Mouse (Mus musculus): ENCODE data around the gene Gulp1.

The Gulp1 gene

DNA sequence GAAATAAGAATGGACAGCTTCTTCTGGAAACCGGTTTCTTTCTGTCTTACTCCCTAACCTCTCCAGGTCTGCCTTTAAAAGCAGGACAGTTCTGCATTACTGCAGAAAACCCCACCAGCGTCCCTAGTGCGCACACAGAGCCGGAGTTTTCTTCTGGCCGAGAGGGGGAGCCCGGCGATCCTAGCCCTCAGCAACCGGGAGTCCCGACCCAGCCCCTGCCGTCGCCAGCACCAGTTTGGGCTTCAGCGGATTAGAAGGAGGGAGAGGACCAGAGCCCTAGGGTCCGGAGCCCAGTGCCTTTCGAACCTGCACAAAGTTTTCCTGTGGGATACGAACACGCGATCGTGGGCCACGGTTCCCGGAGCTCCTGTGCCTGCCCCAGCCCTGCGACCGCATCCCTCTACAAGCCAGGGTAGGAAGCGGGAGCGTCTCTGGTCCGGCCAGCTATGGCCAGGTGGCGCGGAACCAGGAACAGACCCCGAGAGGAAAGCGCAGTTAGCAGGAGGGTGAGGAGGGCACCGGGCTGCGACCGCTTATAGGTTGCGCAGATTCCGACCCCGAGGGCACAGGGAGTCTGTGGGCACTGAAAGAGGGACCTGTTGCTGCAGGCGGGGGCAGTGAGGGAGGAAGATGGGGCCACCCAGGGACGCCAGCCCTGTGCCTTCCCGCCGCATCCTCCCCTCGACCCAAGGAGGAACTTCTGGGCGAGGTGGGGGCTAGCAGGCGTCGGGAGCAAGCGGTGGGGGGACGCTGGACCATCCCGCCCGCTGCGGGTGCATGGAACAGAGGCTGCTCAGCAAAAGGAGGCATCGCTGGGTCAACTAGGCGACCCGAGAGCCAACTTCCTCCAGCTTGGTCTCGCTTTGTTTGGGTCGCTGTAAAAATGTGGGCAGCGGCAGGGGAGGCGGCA lies at the start of gene Gulp1:
TSS of gene Gulp1 (plus strand) at position 51 of the 910 bp plus-strand sequence.
- DNase-seq (ENCODE audit: low spot score in 2 of 2) = no peak

GRCm38 (mm10) chr1:44550261-44550660 lies 1.1 kb upstream of the Gulp1 start:
- no peak for DNase-seq (ENCODE audit: low spot score in 2 of 2)

GRCm38 (mm10) chr1:44552371-44552841 lies 1.1 kb downstream of the Gulp1 start:
- no peak for DNase-seq (ENCODE audit: low spot score in 2 of 2)

GRCm38 (mm10) chr1:44553166-44553898 lies 2.0 kb downstream of the Gulp1 start:
- no peak for DNase-seq (ENCODE audit: low spot score in 2 of 2)

DNA sequence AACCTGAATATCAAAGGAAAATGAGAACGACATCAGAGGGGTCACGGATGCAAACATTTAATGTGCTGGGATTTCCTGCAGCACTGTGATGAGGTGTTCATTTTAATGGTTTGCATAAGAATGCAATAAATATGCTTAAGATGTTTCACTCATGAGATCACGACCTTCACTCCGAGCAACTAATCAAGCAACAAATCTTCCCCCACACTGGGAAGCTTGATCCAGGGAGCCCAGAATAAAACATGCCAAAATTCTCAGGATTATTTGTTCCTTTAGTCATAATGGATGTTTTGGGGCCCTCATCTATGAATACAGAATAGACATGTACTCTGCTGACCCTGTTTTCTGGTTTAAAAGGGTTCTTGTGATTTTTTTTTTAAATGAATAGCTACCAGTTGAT lies 16.1 kb downstream of the Gulp1 start:
- no peak for DNase-seq (ENCODE audit: low spot score in 2 of 2)

- DNase-seq (ENCODE audit: low spot score in 2 of 2) = no peak
Measured at GRCm38 (mm10) chr1:44568296-44568695, 17.0 kb downstream of the Gulp1 start.

GRCm38 (mm10) chr1:44576001-44576400 lies 24.7 kb downstream of the Gulp1 start:
- no peak for DNase-seq (ENCODE audit: low spot score in 2 of 2)

- DNase-seq (ENCODE audit: low spot score in 2 of 2) = no peak
Measured at GRCm38 (mm10) chr1:44576610-44577009, 25.3 kb downstream of the Gulp1 start.

GRCm38 (mm10) chr1:44580390-44580789 lies 29.1 kb downstream of the Gulp1 start:
- DNase-seq (ENCODE audit: low spot score in 2 of 2) = no peak

DNA sequence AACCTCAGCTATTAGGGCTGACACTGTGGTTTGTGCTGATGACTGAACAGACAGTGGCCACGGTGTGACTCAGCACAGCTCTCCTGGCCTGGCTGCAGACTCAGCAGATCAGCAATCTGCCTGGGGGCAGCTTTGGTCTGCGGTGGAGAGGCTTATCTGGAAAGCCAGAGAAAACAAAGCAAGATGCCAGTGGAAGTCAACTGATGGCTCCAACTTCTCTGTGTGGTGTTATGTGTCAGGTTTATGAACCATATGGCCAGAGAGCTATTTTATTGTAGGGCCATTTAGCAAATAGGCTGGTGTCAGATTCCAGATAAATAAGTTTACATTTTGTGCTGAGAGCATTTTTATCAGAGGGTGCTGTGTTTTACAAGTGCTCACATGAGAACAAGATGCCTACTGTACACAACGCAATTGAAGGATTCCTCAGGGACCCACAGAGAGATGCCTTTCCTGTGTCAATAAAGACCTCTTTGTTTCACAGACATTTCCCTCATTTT lies 33.6 kb downstream of the Gulp1 start:
- no peak for DNase-seq (ENCODE audit: low spot score in 2 of 2)

DNA sequence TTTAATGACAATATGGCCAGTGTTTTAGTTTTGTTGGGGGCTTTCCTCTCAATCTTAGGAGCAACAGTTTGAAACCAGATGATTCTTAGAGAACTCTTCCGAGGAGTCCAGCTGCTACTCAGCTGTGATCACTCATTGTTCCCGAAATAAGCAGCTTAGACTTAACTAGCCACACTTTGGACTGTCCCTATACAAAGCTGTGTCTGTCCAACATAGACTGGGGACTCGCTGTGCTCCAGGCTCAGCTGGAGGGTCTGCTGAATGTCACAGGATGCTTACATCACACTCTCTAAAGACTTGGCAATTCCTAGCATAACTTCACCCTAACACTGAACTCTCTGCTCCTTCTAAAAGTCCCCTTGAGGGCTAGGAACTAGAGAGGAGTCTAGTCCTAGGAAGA lies 40.4 kb downstream of the Gulp1 start:
- no peak for DNase-seq (ENCODE audit: low spot score in 2 of 2)

DNA sequence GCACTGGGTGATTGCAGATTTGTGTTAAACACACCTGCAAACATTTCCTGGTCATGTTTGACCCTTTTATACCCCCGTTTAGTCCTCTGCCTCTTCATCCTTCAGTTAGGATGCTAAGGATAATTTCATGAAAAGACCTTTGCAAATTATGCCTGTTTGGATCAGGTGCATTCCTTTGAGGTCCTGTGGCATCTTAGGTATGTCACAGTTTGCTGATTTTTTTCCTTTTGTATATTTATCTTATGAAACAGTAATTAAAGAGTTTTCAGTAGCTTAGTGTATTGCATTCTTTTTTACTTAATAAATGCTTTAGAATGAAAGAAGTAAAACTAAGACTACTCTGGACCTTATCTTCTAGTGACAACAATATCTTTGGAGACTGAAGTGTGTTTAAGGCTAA lies 41.8 kb downstream of the Gulp1 start:
- DNase-seq (ENCODE audit: low spot score in 2 of 2) = no peak

GRCm38 (mm10) chr1:44598312-44598711 lies 47.0 kb downstream of the Gulp1 start:
- DNase-seq (ENCODE audit: low spot score in 2 of 2) = no peak

DNA sequence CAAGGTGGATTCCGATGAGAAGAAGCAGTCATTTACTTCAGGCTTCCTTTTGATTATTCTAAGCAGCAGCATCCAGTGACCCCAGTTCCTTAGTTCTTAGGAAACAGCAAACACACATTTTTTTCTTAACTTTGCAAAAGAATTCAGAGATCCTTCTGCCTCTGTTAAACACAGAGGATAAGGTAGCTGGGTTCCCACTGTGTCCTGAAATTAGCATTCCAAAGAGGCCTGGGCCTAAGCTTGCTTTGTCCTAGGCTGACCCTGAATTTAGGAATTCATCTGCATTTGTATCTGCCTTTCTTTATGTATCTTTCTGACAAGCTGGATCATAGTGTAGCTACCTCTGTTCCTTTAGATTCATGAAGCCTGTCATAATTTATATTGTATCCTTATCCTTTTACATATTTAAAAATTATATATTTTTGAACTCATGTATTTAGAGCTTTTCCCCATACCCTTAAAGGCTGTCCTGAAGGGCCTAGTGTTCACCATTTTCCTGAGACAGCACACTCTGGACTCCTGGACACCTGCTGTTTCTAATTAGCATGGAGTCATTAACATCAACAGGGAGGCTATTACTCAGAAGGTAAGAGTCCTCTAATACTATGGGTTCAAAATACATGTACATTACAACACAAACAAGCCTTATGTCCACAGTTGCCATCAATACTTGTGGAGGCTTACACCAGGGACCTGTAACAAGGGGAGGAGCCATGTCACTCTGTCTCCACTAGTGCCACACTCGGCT lies 62.2 kb downstream of the Gulp1 start:
- DNase-seq (ENCODE audit: low spot score in 2 of 2) = no peak

DNA sequence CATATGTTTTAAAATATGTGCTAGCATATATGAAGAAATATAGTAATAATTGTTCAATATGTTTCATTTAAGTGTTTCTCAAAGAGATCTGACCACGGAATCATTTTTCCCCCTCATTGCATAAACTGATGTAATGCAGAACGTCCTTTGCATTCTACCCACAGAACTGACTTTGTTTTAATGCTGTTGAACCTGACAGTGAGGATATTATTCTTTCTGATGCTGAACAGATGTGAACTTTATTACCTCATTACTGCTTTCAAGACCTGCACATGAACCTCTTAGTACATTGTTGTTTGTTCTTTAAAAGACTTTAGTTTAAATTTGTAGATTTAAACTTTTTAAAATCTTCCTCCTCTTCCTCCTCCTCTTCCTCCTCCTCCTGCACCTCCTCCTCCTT lies 67.4 kb downstream of the Gulp1 start:
- no peak for DNase-seq (ENCODE audit: low spot score in 2 of 2)

- DNase-seq (ENCODE audit: low spot score in 2 of 2) = no peak
Measured at GRCm38 (mm10) chr1:44634481-44634880, 83.2 kb downstream of the Gulp1 start.

DNA sequence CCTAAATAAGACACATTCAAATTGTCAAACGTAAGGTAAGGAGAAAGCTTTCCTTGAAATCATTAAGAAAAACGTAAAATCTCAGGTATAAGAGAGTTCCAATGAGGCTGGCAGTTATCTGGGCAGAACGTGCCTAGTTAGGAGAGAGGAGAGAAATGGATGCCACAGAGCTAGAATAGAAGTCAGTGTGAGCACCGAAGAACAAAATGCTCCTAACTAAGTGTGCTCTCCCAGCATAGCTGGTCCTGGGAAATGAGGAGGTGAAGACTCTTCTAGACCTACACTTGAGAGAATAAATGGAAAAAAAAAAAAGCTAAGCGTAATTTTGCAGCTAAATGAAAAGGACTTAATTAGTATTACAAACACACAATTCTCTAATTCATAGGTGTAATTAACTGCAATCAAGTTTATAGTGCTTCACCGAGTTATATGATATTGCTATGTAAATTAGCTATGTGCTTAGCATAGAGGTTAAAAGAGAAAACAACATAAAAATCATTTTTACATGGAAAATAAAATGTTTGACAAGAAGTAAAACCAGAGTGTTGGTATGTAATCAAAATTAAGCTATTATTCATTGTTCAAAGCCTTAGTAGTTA lies 94.5 kb downstream of the Gulp1 start:
- DNase-seq (ENCODE audit: low spot score in 2 of 2) = no peak

DNA sequence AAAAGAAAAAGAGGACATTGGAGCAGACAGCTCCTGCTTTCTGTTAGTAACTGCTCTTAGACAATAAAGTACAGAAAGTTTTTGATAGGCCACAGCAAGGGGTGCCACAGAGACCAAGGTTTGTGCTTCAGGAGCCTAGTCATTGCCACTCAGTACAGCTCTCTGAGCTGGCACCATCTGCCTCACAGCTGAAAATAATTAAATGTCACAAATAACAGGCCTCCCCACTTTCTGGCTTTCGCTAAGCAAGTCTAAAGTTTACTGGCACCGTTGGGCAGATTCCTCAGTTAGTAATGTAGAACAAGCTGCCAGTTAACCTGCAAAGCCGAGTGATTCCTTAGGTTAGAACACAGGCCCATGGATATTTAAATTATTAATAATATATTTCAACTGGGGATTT lies 127.7 kb downstream of the Gulp1 start:
- DNase-seq (ENCODE audit: low spot score in 2 of 2) = no peak

DNA sequence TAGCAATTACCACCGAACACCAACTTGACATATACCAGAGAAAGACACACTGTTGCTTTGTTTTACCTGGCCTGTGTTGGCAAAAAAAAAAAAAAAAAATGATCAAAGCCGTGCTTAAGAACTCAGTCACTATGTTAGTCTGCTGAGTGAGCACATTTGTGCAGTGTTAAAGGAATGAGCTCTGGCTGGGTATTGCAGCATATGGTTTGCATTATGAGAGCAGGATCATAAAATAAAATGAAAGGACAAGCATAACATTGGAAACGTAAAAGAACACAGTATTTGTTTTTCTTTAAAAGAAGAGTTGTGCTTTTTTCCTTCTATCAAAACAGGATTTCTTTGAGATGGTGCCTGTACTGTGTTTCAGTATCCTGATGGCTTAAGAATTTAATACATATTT lies 128.1 kb downstream of the Gulp1 start:
- no peak for DNase-seq (ENCODE audit: low spot score in 2 of 2)

- no peak for DNase-seq (ENCODE audit: low spot score in 2 of 2)
Measured at GRCm38 (mm10) chr1:44682556-44682955, 131.2 kb downstream of the Gulp1 start.

DNA sequence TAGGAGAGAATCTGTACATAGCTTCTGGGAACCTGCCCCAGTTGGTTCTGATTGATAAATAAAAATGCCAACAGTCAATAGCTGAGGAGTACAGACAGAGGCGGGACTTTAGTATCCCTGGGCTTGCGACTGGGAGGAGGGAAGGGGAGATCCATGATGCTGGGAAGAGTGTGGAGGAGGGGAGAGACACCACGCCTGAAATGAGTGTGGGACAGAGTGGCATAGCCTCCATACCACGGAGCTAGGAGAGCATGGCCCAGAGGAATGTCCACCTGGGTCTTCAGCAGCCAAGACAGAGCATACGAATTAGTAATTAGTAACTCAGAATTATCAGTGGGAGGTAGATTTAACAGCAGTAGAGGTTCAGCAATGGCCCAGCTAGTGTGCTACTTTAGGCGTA lies 132.4 kb downstream of the Gulp1 start:
- DNase-seq (ENCODE audit: low spot score in 2 of 2) = no peak

Measured in thymus, postnatal 10 days (tissue).